Mouse (Mus musculus): ENCODE measurements around the gene Ubxn2a. TPM values are rescaled to one million over a fixed set of nuclear protein-coding genes. Genes with fewer than 3 reads are reported as not detected.

Ubxn2a gene
- polyA plus RNA-seq, 1 experiment, result not detected

DNA sequence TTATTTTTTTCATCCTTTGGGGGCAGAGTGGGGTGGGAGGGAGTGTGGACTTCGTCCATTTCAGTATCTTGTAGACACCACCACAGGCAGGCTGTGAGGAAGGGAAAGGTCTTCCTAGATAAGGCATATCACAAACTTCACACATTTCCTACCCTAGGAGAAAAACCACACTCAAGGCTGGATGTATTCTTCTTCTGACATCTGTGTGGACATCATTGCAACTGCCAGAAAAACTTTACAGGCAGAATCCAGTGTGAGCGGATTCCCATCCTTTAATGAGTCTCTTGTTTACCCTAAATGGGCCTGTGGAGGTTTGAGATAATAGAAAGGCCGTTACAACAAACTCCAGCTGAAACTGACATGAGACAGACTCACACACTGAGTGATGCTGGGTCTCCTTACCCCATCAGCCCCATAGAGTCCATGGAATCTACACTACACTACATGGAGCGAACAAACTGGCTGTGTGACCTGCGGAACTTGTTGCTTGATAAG, 34.5 kb downstream of the Ubxn2a start:
- Histone ChIP-seq H3K4me1 (ENCODE audit: control insufficient read depth, insufficient read depth, low read length) (peaks cover 9% of the 10 kb centered on the region; the same call in 1 of the 2 replicates), H3K27ac (ENCODE audit: insufficient read depth, low read depth, low read length) (no peak overlapping the region), H3K4me3 (ENCODE audit: insufficient read depth, low read depth, low read length) (no peak overlapping the region)
- 83% methylated on average over 5 of the region's 5 CpGs for WGBS
- TF ChIP-seq CTCF (IDR thresholded peaks at IDR 0.05; ENCODE audit: insufficient read depth, low read depth, low read length) (no peak), POLR2A (IDR thresholded peaks at IDR 0.05; ENCODE audit: insufficient read depth, low read depth, low read length) (no peak)

DNA sequence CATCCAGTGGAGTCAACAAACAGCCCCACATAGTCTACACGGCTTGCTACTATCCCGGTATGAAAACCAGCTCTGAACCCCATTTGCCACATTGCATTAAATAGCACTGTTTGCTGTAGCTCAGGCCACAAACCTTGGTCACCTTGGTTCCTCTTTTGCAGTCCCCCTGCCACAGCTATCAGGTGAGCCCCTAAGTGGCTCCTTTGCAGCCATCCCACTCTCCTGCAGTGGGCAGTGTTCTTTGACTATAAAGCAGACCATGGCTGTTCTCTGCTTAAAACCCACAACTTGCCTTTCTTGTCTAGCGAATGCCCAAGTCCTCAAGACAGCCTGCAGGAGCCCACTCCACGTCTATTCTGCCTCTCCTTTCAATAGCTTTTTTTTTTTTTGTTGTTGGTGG, 35.2 kb downstream of the Ubxn2a start:
- peaks cover 9% of the 10 kb centered on the region; the same call in 1 of the 2 replicates for H3K4me1 ChIP-seq (ENCODE audit: control insufficient read depth, insufficient read depth, low read length)
- no peak overlapping the region for H3K27ac ChIP-seq (ENCODE audit: insufficient read depth, low read depth, low read length)
- no peak for TF ChIP-seq CTCF (IDR thresholded peaks at IDR 0.05; ENCODE audit: insufficient read depth, low read depth, low read length)
- TF ChIP-seq POLR2A (IDR thresholded peaks at IDR 0.05; ENCODE audit: insufficient read depth, low read depth, low read length), result no peak
- H3K4me3 ChIP-seq (ENCODE audit: insufficient read depth, low read depth, low read length), result no peak overlapping the region
- WGBS, result 71% methylated on average over 4 of the region's 4 CpGs

DNA sequence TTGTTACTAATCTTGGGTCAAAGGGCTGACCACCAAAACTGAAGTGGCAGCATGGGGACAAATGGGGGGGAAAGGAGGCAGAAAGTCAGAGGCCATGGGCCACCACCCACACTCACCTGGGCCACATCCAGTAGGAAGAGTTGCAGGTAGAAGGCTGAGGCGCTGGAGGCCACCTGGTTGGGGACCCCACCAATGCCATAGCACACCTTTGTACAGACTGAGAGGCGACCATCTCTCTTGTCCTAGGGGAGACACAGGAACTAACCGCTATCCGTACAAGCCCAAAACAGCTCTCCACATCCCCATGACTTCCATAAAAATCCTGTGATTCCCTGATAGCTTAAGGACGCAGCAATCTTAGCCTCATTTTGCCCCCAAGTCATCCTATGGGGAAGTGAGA, 36.2 kb downstream of the Ubxn2a start:
- Histone ChIP-seq H3K27ac (ENCODE audit: insufficient read depth, low read depth, low read length) (no peak overlapping the region), H3K4me3 (ENCODE audit: insufficient read depth, low read depth, low read length) (no peak overlapping the region), H3K4me1 (ENCODE audit: control insufficient read depth, insufficient read depth, low read length) (peaks cover 9% of the 10 kb centered on the region; the same call in 1 of the 2 replicates)
- TF ChIP-seq POLR2A (IDR thresholded peaks at IDR 0.05; ENCODE audit: insufficient read depth, low read depth, low read length) (no peak), CTCF (IDR thresholded peaks at IDR 0.05; ENCODE audit: insufficient read depth, low read depth, low read length) (no peak)
- WGBS, result 96% methylated on average over 5 of the region's 5 CpGs

DNA sequence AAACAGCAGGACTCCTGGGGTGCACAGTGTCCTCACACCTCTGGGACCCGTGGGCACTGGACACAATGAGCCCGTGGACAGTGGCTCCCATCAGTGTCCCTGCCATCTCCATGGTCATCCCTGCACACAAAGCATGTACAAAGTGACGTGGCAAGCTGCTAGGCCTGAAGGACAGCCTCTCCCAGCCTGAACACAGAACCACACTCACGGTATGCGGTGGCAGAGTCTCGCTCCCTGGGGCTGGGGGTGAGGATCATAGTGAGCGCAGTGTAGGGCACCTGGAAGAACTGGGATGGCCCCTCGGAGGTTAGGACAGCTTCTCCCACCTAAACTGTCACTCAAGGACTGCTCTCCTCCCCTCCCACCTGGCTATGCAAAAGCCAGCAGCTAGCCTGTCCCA, 38.6 kb downstream of the Ubxn2a start:
- Histone ChIP-seq H3K27ac (ENCODE audit: insufficient read depth, low read depth, low read length) (no peak overlapping the region), H3K4me3 (ENCODE audit: insufficient read depth, low read depth, low read length) (no peak overlapping the region), H3K4me1 (ENCODE audit: control insufficient read depth, insufficient read depth, low read length) (peaks cover 9% of the 10 kb centered on the region)
- TF ChIP-seq CTCF (IDR thresholded peaks at IDR 0.05; ENCODE audit: insufficient read depth, low read depth, low read length) (no peak), POLR2A (IDR thresholded peaks at IDR 0.05; ENCODE audit: insufficient read depth, low read depth, low read length) (no peak)
- WGBS, result 90% methylated on average over 8 of the region's 8 CpGs

DNA sequence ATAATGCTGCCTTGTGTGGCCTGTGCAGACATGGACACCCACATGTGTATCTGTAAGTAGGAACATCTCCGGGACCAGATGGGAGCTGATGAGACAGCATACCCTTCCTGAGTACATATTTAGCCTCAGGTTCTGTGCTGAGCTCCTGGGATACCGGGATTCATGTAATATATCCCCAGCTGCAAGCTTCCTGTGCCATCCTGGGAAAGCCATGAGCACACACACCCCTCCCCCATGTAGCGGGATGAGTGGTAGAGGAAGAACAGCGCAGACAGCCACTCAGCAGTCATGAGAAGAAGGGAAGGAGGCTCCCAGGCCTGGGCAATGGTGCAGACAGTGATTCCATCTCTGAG, 43.2 kb downstream of the Ubxn2a start:
- peaks cover 6% of the 10 kb centered on the region for H3K4me1 ChIP-seq (ENCODE audit: control insufficient read depth, insufficient read depth, low read length)
- TF ChIP-seq POLR2A (IDR thresholded peaks at IDR 0.05; ENCODE audit: insufficient read depth, low read depth, low read length), result no peak
- no peak for TF ChIP-seq CTCF (IDR thresholded peaks at IDR 0.05; ENCODE audit: insufficient read depth, low read depth, low read length)
- 54% methylated on average over 4 of the region's 4 CpGs for WGBS
- H3K4me3 ChIP-seq (ENCODE audit: insufficient read depth, low read depth, low read length), result no peak overlapping the region
- H3K27ac ChIP-seq (ENCODE audit: insufficient read depth, low read depth, low read length), result no peak overlapping the region

DNA sequence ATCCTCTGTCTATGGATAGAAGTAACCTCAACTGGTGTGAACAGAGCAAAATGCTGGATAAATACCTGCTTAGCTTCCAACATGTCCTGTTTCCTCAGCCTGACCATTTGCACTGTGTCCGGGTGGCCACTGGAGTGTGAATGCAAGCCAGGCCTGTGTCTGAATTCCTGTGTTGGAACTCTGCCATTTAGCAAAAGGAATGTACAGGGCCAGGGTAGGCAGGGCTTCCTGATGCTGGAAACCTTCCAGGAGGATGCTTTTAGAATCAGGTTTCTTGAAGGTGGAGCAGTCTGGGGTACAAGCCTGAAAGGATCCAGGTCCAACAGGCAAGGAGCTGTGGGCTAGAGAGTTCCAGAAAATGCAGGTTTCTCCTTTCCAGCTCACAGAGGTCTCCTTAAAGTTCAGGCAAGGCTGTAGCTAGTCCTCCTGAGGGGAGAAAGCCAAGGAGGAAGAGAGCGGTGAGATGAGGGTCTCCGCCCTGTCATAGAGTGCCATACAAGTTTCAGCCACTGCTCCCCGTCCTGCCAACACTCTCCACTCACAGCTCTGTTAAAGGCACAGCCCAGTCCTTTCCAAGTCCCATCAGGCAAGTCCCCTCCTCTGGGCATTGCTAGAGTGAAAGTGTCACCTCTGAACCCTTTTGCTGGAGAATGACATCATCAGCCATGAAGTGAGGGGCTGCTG, 43.7 kb downstream of the Ubxn2a start:
- WGBS, result 66% methylated on average over 4 of the region's 4 CpGs
- Histone ChIP-seq H3K4me3 (ENCODE audit: insufficient read depth, low read depth, low read length) (no peak overlapping the region), H3K4me1 (ENCODE audit: control insufficient read depth, insufficient read depth, low read length) (peaks cover 6% of the 10 kb centered on the region), H3K27ac (ENCODE audit: insufficient read depth, low read depth, low read length) (no peak overlapping the region)
- TF ChIP-seq CTCF (IDR thresholded peaks at IDR 0.05; ENCODE audit: insufficient read depth, low read depth, low read length) (no peak), POLR2A (IDR thresholded peaks at IDR 0.05; ENCODE audit: insufficient read depth, low read depth, low read length) (no peak)

DNA sequence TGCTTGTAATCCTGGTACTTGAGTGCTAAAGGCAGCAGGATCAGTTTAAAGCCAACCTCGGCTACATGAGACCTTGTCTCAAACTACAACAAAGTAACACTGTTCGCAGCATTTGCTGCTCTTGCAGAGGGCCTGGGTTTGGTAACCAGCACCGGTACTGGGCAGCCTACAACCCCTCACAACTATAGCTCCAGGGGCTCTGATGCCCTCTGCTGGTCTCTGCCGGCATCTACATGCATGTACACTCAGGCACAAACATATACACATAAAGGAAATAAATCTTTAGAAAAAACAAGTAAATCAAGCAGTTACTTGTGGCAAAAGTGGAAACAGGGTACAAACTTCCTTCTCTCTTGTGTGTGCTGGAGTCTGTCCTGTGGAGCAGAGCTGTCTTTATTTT, 44.8 kb downstream of the Ubxn2a start:
- H3K4me1 ChIP-seq (ENCODE audit: control insufficient read depth, insufficient read depth, low read length), result peaks cover 6% of the 10 kb centered on the region
- H3K4me3 ChIP-seq (ENCODE audit: insufficient read depth, low read depth, low read length), result no peak overlapping the region
- WGBS, result 94% methylated on average over 4 of the region's 4 CpGs
- TF ChIP-seq POLR2A (IDR thresholded peaks at IDR 0.05; ENCODE audit: insufficient read depth, low read depth, low read length) (no peak), CTCF (IDR thresholded peaks at IDR 0.05; ENCODE audit: insufficient read depth, low read depth, low read length) (no peak)
- H3K27ac ChIP-seq (ENCODE audit: insufficient read depth, low read depth, low read length), result no peak overlapping the region

DNA sequence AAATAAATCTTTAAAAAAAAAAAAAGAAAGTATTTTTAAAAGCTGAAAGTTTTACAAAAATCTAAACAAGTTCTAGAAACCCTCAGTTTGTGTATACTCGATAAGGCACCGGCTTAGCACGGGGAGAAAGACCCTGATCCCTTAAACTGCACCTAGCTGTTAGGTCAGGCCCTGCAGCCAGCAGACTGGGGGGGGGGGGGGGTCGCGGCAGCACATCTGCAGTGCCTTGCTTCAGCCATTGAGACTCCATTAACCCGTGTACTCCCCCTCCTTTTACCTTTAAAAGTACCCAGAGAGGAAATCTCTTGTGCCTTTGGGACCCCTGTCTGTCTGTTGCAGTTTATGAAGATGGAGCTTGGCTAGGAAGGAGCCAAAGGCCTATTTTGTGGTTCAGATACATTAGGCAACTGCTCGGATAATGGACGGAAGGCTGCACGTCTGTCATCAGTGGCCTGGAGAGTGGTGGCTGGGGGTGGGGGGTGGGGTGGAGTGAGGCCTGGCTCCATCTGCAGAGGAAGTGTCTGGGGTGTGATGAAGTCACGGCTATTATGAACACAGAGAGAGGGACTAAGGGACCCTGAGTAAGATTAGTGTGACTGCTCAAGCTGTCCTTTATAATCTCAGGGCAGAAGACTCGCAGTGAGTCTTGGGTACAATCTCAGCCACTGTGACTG, 48.1 kb downstream of the Ubxn2a start:
- peaks cover 4% of the 10 kb centered on the region for H3K4me1 ChIP-seq (ENCODE audit: control insufficient read depth, insufficient read depth, low read length)

DNA sequence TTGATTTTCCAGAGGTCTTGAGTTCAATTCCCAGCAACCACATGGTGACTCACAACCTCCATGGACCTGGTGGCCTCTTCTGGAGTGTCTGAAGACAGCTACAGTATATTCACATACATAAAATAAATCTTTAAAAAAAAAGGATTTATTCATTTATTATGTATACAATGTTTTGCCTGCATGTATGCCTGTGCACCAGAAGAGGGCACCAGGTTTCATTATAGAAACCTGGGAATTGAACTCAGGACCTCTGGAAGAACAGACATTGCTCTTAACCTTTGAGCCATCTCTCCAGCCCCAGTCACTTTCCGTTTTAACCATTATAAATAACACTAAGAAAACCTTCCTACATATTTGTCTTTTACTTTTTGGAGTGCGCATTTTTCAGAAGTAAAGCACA, 50.7 kb downstream of the Ubxn2a start:
- Histone ChIP-seq H3K4me3 (ENCODE audit: insufficient read depth, low read depth, low read length) (no peak overlapping the region), H3K4me1 (ENCODE audit: control insufficient read depth, insufficient read depth, low read length) (0 out of 2 replicates have a peak, but pooled peaks cover under 1% of the 10 kb centered on the region), H3K27ac (ENCODE audit: insufficient read depth, low read depth, low read length) (no peak overlapping the region)
- WGBS, result 98% methylated on average over 2 of the region's 2 CpGs
- TF ChIP-seq CTCF (IDR thresholded peaks at IDR 0.05; ENCODE audit: insufficient read depth, low read depth, low read length) (no peak), POLR2A (IDR thresholded peaks at IDR 0.05; ENCODE audit: insufficient read depth, low read depth, low read length) (no peak)

More for the DNA sequence above, 48.1 kb downstream of the Ubxn2a start:
- H3K27ac ChIP-seq (ENCODE audit: insufficient read depth, low read depth, low read length), result no peak overlapping the region
- H3K4me3 ChIP-seq (ENCODE audit: insufficient read depth, low read depth, low read length), result no peak overlapping the region
- no peak for TF ChIP-seq POLR2A (IDR thresholded peaks at IDR 0.05; ENCODE audit: insufficient read depth, low read depth, low read length)
- TF ChIP-seq CTCF (IDR thresholded peaks at IDR 0.05; ENCODE audit: insufficient read depth, low read depth, low read length), result no peak
- 73% methylated on average over 11 of the region's 11 CpGs for whole genome bisulfite sequencing
